Mouse (Mus musculus) heart, embryonic 13.5 days (tissue): ENCODE results near the gene Pllp. TPM values are rescaled to one million over a fixed set of nuclear protein-coding genes. Genes with fewer than 3 reads are reported as not detected.

Experiments
- ATAC-seq: fragments of 200-750 bp; cut with Nextera tagmentation; 2 replicates; pipeline ENCODE4 v1.8.0; 2017; ENCODE audit warnings: moderate TSS enrichment; ENCODE audit not compliant: insufficient number of reproducible peaks, low FRiP score, low TSS enrichment; ENCODE audit errors: extremely low read depth
- H3K27ac ChIP-seq: fragments of 300-500 bp; sonication (generic); replicated peaks from 2 replicates; pipeline ENCODE4 v1.5.1; 2015; ENCODE audit warnings: moderate library complexity, mild to moderate bottlenecking, inconsistent platforms
- H3K27me3 ChIP-seq: fragments of 300-500 bp; sonication (generic); replicated peaks from 2 replicates; pipeline ENCODE4 v1.6.1; 2015; ENCODE audit warnings: mild to moderate bottlenecking, inconsistent platforms
- H3K36me3 ChIP-seq: fragments of 300-500 bp; sonication (generic); 2 replicates; pipeline ENCODE4 v1.6.1; 2015; ENCODE audit warnings: mild to moderate bottlenecking, inconsistent platforms
- H3K4me1 ChIP-seq: fragments of 300-500 bp; sonication (generic); 2 replicates; pipeline ENCODE4 v1.6.1; 2015; ENCODE audit warnings: inconsistent platforms
- H3K4me2 ChIP-seq: fragments of 300-500 bp; sonication (generic); 2 replicates; pipeline ENCODE4 v1.6.1; 2015; ENCODE audit warnings: inconsistent platforms, mild to moderate bottlenecking, moderate library complexity
- H3K4me3 ChIP-seq: fragments of 300-500 bp; sonication (generic); 2 replicates; pipeline ENCODE4 v1.5.1; 2015; ENCODE audit warnings: moderate library complexity, mild to moderate bottlenecking, inconsistent platforms
- H3K9ac ChIP-seq: fragments of 300-500 bp; sonication (generic); 2 replicates; pipeline ENCODE4 v1.6.1; 2015; ENCODE audit warnings: inconsistent platforms, mild to moderate bottlenecking, moderate library complexity
- H3K9me3 ChIP-seq: fragments of 300-500 bp; sonication (generic); 2 replicates; pipeline ENCODE4 v1.6.1; 2016; ENCODE audit warnings: inconsistent platforms
- WGBS: fragments of 180-500 bp; shearing (Covaris S2); methylation state at CpG from one replicate; pipeline ENCODE4 v1.1.7; 2015; ENCODE audit warnings: mixed read lengths; 5-methylcytosine and 5-hydroxymethylcytosine counted together
- polyA plus RNA-seq: library from polyadenylated mRNA; unstranded; fragments of >200 nt; fragmentation: Nextera tagmentation; extraction: Ambion mirVana; gene quantifications from 2 replicates; pipeline ENCODE4 v1.2.1, GENCODE M21; 2015

Gene Pllp
- polyA plus RNA-seq, 1 experiment from 2014 or later = 0.55 TPM

DNA sequence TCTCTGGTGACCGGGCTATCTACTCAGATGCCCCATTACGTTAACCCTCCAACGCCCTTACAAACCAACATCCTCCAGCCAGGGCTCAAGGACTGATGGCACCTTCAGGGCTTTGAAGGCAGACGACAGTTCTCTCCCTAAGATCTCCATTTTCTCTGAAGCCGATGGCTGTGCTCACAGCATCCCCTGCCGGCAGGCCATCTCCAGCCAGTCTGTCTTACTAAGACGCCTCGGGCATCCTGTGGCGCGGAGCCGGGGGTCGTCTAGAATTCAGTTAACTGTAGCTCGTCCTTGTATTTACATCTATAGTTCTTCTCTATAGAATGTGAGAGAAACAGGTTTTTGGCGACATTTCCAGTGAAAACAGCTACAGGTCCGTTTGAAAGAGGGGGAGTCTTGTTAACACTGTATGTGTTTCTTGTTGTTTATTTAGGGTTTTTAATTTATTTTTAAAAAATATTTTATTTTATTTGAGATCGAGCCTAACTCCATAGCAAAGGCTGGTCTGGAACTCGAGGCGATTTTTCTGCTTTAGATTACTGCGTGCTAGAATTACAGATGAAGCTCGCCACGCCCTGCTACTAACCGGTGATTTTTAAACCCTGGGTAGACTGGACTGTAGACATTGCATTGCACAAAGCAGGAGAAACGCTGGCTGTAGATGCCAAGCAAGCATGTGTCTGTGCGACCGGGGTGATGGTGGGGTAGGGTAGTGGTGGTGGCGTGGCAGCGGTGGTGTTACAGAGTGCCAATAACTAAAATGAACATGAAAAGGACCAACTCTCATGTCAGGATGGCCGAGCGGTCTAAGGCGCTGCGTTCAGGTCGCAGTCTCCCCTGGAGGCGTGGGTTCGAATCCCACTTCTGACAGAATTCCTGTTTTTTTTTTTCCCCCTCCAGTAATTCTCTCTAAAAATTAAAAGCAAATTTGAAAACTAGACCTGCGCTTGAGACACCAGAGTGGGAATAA, 7.1 kb upstream of the Pllp start:
- H3K27me3 ChIP-seq = peaks cover 13% of the 10 kb centered on the region
- ATAC-seq = peak; percentile 64
- H3K4me1 ChIP-seq = peaks cover 29% of the 10 kb centered on the region
- H3K4me2 ChIP-seq = peak overlapping the region; percentile 80
- peak overlapping the region; percentile 76 for H3K9ac ChIP-seq
- no peaks in the 10 kb centered on the region for H3K9me3 ChIP-seq
- H3K27ac ChIP-seq = peak overlapping the region; percentile 17; the same call in 1 of the 2 replicates
- H3K4me3 ChIP-seq = peak overlapping the region; percentile 66
- H3K36me3 ChIP-seq = no peaks in the 10 kb centered on the region
- WGBS = 1% methylated on average over 35 of the region's 35 CpGs

GRCm38 (mm10) chr8:94702156-94702555, 6.1 kb upstream of the Pllp start:
- Histone ChIP-seq H3K9ac (no peak overlapping the region), H3K36me3 (no peaks in the 10 kb centered on the region), H3K4me1 (peaks cover 25% of the 10 kb centered on the region), H3K4me2 (peak overlapping the region; percentile 80), H3K27ac (no peak overlapping the region), H3K4me3 (no peak overlapping the region), H3K9me3 (no peaks in the 10 kb centered on the region), H3K27me3 (peaks cover 22% of the 10 kb centered on the region)
- no peak for ATAC-seq
- WGBS = 58% methylated on average over 3 of the region's 3 CpGs

GRCm38 (mm10) chr8:94700421-94700935, 4.4 kb upstream of the Pllp start:
- H3K27ac ChIP-seq = no peak overlapping the region
- no peak overlapping the region for H3K4me2 ChIP-seq
- H3K36me3 ChIP-seq = no peaks in the 10 kb centered on the region
- H3K4me3 ChIP-seq = no peak overlapping the region
- no peak overlapping the region for H3K9ac ChIP-seq
- H3K9me3 ChIP-seq = no peaks in the 10 kb centered on the region
- no peak for ATAC-seq
- H3K4me1 ChIP-seq = peaks cover 19% of the 10 kb centered on the region
- WGBS = 78% methylated on average over 4 of the region's 4 CpGs
- peaks cover 39% of the 10 kb centered on the region for H3K27me3 ChIP-seq

- Histone ChIP-seq H3K4me3 (no peak overlapping the region), H3K4me1 (peaks cover 19% of the 10 kb centered on the region), H3K36me3 (no peaks in the 10 kb centered on the region), H3K27me3 (peaks cover 50% of the 10 kb centered on the region), H3K4me2 (no peak overlapping the region), H3K27ac (no peak overlapping the region), H3K9ac (no peak overlapping the region), H3K9me3 (no peaks in the 10 kb centered on the region)
- 71% methylated on average over 16 of the region's 16 CpGs for WGBS
- ATAC-seq = no peak
These were observed 3.3 kb upstream of the Pllp start for GRCm38 (mm10) chr8:94699366-94699765.

GRCm38 (mm10) chr8:94697956-94698355, 1.9 kb upstream of the Pllp start:
- Histone ChIP-seq H3K27me3 (peaks cover 64% of the 10 kb centered on the region), H3K27ac (no peak overlapping the region), H3K4me2 (no peak overlapping the region), H3K36me3 (no peaks in the 10 kb centered on the region), H3K4me1 (peaks cover 18% of the 10 kb centered on the region), H3K9ac (no peak overlapping the region), H3K9me3 (no peaks in the 10 kb centered on the region), H3K4me3 (no peak overlapping the region)
- no peak for ATAC-seq
- 67% methylated on average over 6 of the region's 6 CpGs for WGBS

DNA sequence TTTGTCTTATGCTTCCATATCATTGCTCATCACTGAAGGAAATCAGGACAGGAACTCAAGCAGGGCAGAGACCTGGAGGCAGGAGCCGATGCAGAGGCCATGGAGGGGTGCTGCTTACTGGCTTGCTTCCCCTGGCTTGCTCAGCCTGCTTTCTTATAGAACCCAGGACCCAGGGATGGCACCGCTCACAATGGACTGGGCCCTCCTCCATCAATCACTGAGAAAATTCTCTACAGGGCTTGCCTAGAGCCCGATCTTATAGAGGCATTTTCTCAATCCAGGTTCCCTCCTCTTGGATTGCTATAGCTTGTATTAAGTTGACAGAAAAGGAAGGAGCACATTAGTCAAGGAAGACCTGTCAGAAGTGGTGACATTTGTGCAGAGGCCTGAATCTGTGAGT, 488 bp upstream of the Pllp start:
- Histone ChIP-seq H3K27ac (no peak overlapping the region), H3K9ac (no peak overlapping the region), H3K9me3 (no peaks in the 10 kb centered on the region), H3K4me1 (peaks cover 15% of the 10 kb centered on the region), H3K4me3 (peak overlapping the region; percentile 53), H3K36me3 (no peaks in the 10 kb centered on the region), H3K27me3 (peaks cover 77% of the 10 kb centered on the region), H3K4me2 (peak overlapping the region; percentile 79)
- 54% methylated on average over 3 of the region's 3 CpGs for WGBS
- ATAC-seq = no peak

GRCm38 (mm10) chr8:94695341-94695993, 611 bp downstream of the Pllp start:
- no peak for ATAC-seq
- peaks cover 77% of the 10 kb centered on the region for H3K27me3 ChIP-seq
- under 1% methylated on average over 31 of the region's 31 CpGs for WGBS

DNA sequence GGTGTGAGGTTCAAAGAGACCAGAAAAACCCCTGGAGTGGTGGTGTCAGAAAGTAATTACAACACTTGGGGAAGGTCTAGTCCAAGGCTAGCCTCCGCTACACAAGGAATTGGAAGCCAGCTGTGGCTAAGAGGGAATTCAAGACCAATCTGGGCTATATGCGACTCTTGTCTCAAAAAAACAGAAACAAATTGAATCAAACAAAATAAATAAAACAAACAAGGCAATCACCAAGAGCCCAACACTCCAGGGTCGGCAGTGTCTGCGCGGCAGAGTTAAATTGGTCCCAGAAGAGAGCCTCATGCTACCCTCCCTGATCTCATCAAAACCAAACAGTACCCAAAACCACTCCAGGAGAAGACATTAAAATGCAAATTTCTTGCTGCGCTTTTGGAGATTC, 1.4 kb downstream of the Pllp start:
- H3K9me3 ChIP-seq = no peaks in the 10 kb centered on the region
- H3K4me3 ChIP-seq = no peak overlapping the region
- no peak for ATAC-seq
- H3K27me3 ChIP-seq = peaks cover 75% of the 10 kb centered on the region
- no peak overlapping the region for H3K4me2 ChIP-seq
- WGBS = 2% methylated on average over 6 of the region's 6 CpGs
- H3K36me3 ChIP-seq = no peaks in the 10 kb centered on the region
- no peak overlapping the region for H3K9ac ChIP-seq
- peaks cover 15% of the 10 kb centered on the region for H3K4me1 ChIP-seq
- H3K27ac ChIP-seq = no peak overlapping the region

More at GRCm38 (mm10) chr8:94695341-94695993, 611 bp downstream of the Pllp start:
- Histone ChIP-seq H3K4me1 (peaks cover 15% of the 10 kb centered on the region), H3K27ac (no peak overlapping the region), H3K9ac (peak overlapping the region; percentile 65), H3K4me3 (peak overlapping the region; percentile 53), H3K9me3 (no peaks in the 10 kb centered on the region), H3K4me2 (peak overlapping the region; percentile 79), H3K36me3 (no peaks in the 10 kb centered on the region)

- WGBS = 58% methylated on average over 9 of the region's 9 CpGs
- no peaks in the 10 kb centered on the region for H3K4me1 ChIP-seq
- no peak overlapping the region for H3K4me2 ChIP-seq
- H3K27ac ChIP-seq = no peak overlapping the region
- H3K9ac ChIP-seq = no peak overlapping the region
- ATAC-seq = no peak
- no peaks in the 10 kb centered on the region for H3K36me3 ChIP-seq
- H3K27me3 ChIP-seq = no peaks in the 10 kb centered on the region
- H3K4me3 ChIP-seq = no peak overlapping the region
- no peaks in the 10 kb centered on the region for H3K9me3 ChIP-seq
These were observed 10.1 kb downstream of the Pllp start for GRCm38 (mm10) chr8:94685953-94686352.

GRCm38 (mm10) chr8:94684287-94684686, 11.8 kb downstream of the Pllp start:
- Histone ChIP-seq H3K4me1 (no peaks in the 10 kb centered on the region), H3K4me3 (no peak overlapping the region), H3K9ac (no peak overlapping the region), H3K27ac (no peak overlapping the region), H3K9me3 (no peaks in the 10 kb centered on the region), H3K4me2 (no peak overlapping the region), H3K27me3 (no peaks in the 10 kb centered on the region), H3K36me3 (no peaks in the 10 kb centered on the region)
- WGBS = 62% methylated on average over 4 of the region's 4 CpGs
- ATAC-seq = no peak

DNA sequence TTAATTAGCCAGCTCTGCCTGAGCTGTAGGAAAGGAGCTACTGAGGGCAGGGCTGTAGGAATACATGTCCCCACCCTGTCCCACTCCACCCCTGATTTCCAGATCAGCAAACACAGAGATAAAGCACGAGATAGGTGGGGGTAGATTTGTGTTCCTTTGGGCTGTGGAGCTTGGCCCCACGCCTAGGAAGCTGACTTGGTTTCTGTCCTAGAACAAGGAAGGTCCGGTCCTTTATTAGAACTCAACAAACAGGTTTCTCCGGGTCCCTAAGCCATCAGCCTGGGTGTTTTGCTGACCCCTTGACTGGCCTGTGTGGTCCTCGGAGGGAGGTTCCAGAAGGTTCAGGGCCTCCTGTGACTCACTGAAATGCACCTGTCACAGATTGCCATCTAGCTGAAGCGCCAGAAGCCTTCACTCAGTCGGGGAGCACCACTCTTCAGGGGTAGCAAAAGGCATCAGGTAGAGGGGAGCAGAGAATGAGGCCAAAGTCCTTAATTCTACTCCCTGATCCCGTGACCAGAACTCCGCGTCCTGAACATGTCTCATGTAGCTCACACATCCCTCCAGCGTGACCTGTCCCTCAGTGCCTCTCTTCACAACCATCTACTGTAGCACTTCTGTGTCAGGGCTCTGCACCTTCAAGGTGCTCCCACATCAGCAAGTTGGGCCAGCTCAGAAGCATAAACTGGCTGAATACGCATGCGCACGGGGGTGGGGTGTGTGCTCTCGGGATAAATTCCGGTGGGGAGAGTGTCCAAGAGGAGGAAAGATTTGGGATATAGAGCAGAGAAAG, 13.2 kb downstream of the Pllp start:
- no peak overlapping the region for H3K9ac ChIP-seq
- H3K27ac ChIP-seq = no peak overlapping the region
- no peak overlapping the region for H3K4me3 ChIP-seq
- no peak overlapping the region for H3K4me2 ChIP-seq
- WGBS = 72% methylated on average over 16 of the region's 16 CpGs
- ATAC-seq = no peak
- no peaks in the 10 kb centered on the region for H3K36me3 ChIP-seq
- H3K4me1 ChIP-seq = no peaks in the 10 kb centered on the region
- no peaks in the 10 kb centered on the region for H3K27me3 ChIP-seq
- H3K9me3 ChIP-seq = no peaks in the 10 kb centered on the region
